Mouse (Mus musculus) urinary bladder, postnatal 14 days (tissue): ENCODE data around the gene Isyna1.
"Not testable (repeated sequence)": the region's sequence is repeated elsewhere in the genome, so short reads cannot be mapped to it uniquely, and the experiment has no call there.

Experiments
- DNase-seq: peaks from one replicate; pipeline ENCODE4 v3.0.0; 2021; ENCODE audit warnings: low spot score

Isyna1 gene

GRCm38 (mm10) chr8:70574915-70575314 lies 19.3 kb upstream of the Isyna1 start:
- peak; percentile 31 for DNase-seq

- DNase-seq: no peak
Measured at GRCm38 (mm10) chr8:70577207-70577606, 17.0 kb upstream of the Isyna1 start.

GRCm38 (mm10) chr8:70583476-70584387 lies 10.4 kb upstream of the Isyna1 start:
- no peak for DNase-seq

- no peak for DNase-seq
Measured at GRCm38 (mm10) chr8:70584606-70585257, 9.4 kb upstream of the Isyna1 start.

- peak; percentile 58 for DNase-seq
Measured at GRCm38 (mm10) chr8:70585258-70585652, 8.9 kb upstream of the Isyna1 start.

GRCm38 (mm10) chr8:70587955-70588354 lies 6.2 kb upstream of the Isyna1 start:
- DNase-seq: not testable (repeated sequence)

GRCm38 (mm10) chr8:70591569-70591968 lies 2.6 kb upstream of the Isyna1 start:
- DNase-seq: no peak

GRCm38 (mm10) chr8:70593173-70593572 lies 1.0 kb upstream of the Isyna1 start:
- no peak for DNase-seq

GRCm38 (mm10) chr8:70594621-70595564 lies 720 bp downstream of the Isyna1 start:
- no peak for DNase-seq

- DNase-seq: no peak
Measured at GRCm38 (mm10) chr8:70595811-70596210, 1.6 kb downstream of the Isyna1 start.

GRCm38 (mm10) chr8:70596216-70596615 lies 2.0 kb downstream of the Isyna1 start:
- DNase-seq: no peak

GRCm38 (mm10) chr8:70596775-70597416 lies 2.7 kb downstream of the Isyna1 start:
- no peak for DNase-seq

- DNase-seq: no peak
Measured at GRCm38 (mm10) chr8:70597417-70598272, 3.5 kb downstream of the Isyna1 start.

GRCm38 (mm10) chr8:70598283-70598682 lies 4.1 kb downstream of the Isyna1 start:
- DNase-seq: peak; percentile 87

GRCm38 (mm10) chr8:70598722-70599121 lies 4.5 kb downstream of the Isyna1 start:
- DNase-seq: no peak

- DNase-seq: no peak
Measured at GRCm38 (mm10) chr8:70599507-70600290, 5.5 kb downstream of the Isyna1 start.

- DNase-seq: no peak
Measured at GRCm38 (mm10) chr8:70600473-70601270, 6.5 kb downstream of the Isyna1 start.

- peak; percentile 73 for DNase-seq
Measured at GRCm38 (mm10) chr8:70601271-70601649, 7.1 kb downstream of the Isyna1 start.
